Mouse (Mus musculus) liver, embryonic 11.5 days (tissue): Measurements from ENCODE around the gene Gm17655. TPM values are rescaled to one million over a fixed set of nuclear protein-coding genes. Genes with fewer than 3 reads are reported as not detected.
A peak's percentile ranks its signal among the peaks of the same experiment; 100 is the strongest.
"Not testable (repeated sequence)": the region's sequence is repeated elsewhere in the genome, so short reads cannot be mapped to it uniquely, and the experiment has no call there.

Source experiments
- ATAC-seq: fragments of 200-750 bp; cut with Nextera tagmentation; replicated peaks from 2 replicates; pipeline ENCODE4 v1.8.0; 2017; ENCODE audit warnings: moderate number of reproducible peaks, mild to moderate bottlenecking, moderate TSS enrichment, moderate library complexity; ENCODE audit not compliant: low FRiP score
- DNase-seq: peaks from one replicate; pipeline ENCODE4 v3.0.0-alpha.2; 2017; ENCODE audit warnings: low spot score
- H3K27ac ChIP-seq: fragments of 300-500 bp; sonication (generic); 2 replicates; pipeline ENCODE4 v1.5.1; 2014; ENCODE audit warnings: mild to moderate bottlenecking, low read depth, low read length, control low read depth
- H3K27me3 ChIP-seq: fragments of 300-500 bp; sonication (generic); replicated peaks from 2 replicates; pipeline ENCODE4 v1.6.1; 2014; ENCODE audit warnings: low read length, mixed read lengths; ENCODE audit not compliant: control insufficient read depth, insufficient read depth
- H3K36me3 ChIP-seq: fragments of 300-500 bp; sonication (generic); 2 replicates; pipeline ENCODE4 v1.6.1; 2014; ENCODE audit warnings: mild to moderate bottlenecking, low read length, moderate library complexity, mixed read lengths; ENCODE audit not compliant: control insufficient read depth, insufficient read depth
- H3K4me1 ChIP-seq: fragments of 300-500 bp; sonication (generic); replicated peaks from 2 replicates; pipeline ENCODE4 v1.6.1; 2014; ENCODE audit warnings: low read length, mixed read lengths; ENCODE audit not compliant: control insufficient read depth, insufficient read depth
- H3K4me2 ChIP-seq: fragments of 300-500 bp; sonication (generic); 2 replicates; pipeline ENCODE4 v1.6.1; 2014; ENCODE audit warnings: mild to moderate bottlenecking, control low read depth, moderate library complexity
- H3K4me3 ChIP-seq: fragments of 300-500 bp; sonication (generic); 2 replicates; pipeline ENCODE4 v1.5.1; 2014; ENCODE audit warnings: low read depth, low read length, control low read depth
- H3K9ac ChIP-seq: fragments of 300-500 bp; sonication (generic); 2 replicates; pipeline ENCODE4 v1.6.1; 2014; ENCODE audit warnings: low read depth, low read length, control low read depth
- H3K9me3 ChIP-seq: fragments of 300-500 bp; sonication (generic); 2 replicates; pipeline ENCODE4 v1.6.1; 2016; ENCODE audit warnings: low read length, inconsistent platforms, mixed read lengths; ENCODE audit not compliant: control insufficient read depth
- WGBS: fragments of 180-500 bp; shearing (Covaris S2); extraction: QIAGEN DNeasy Blood & Tissue Kit; methylation state at CpG from one replicate; pipeline ENCODE4 v1.1.7; 2014; 5-methylcytosine and 5-hydroxymethylcytosine counted together
- polyA plus RNA-seq: library from polyadenylated mRNA; unstranded; fragments of >200 nt; fragmentation: Nextera tagmentation; extraction: Ambion mirVana; gene quantifications from 2 replicates; pipeline ENCODE4 v1.2.1, GENCODE M21; 2014

Gene Gm17655
- polyA plus RNA-seq, 1 experiment from 2014 or later: 2.7 TPM

- peak overlapping the region; percentile 53 for H3K27ac ChIP-seq
These were observed 22.5 kb upstream of the Gm17655 start for GRCm38 (mm10) chr5:110094847-110095213.

DNA sequence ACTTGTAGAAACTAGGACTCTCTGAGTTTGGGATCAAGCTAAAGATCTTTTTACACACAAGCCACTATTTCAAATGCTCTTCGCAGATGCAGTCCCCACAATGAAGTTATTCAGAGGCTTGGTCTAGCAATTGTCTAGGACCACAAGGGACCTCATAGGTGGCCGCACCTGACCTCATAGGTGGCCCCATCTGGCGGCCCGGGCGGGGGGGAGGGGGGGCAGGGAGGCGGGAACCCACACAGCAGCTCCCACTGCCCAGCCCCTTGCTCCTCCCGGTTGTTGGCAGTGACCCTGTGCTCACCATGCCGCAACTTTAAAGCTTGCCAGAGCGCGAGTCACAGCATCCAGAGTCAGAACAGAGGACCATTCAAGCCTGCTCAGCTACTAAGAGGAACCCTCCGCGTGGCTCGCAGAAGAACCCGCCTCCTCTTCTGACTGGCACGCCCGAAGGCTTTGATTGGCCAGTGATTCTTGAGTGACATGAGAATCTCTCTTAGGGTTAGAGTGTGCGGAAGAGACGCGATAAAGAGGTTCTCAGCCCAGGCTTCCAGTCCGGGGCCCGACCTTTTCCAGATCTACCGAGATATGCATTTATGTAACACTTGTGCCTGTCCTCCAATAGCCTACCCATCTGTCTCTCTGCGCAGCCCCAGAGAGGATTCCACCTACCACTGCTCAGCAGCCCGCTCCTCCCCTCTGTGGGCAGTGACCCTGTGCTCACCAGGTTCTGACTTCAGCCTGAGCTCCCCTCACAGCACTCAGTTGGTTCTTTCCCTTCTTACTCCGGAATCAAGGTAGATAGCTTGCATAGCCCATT lies 21.9 kb upstream of the Gm17655 start, which contains the start of gene Gm35315:
Gene Gm35315 (minus strand): TSS at position 391 of the 817 bp plus-strand sequence.
- Histone ChIP-seq H3K9me3 (no peaks in the 10 kb centered on the region), H3K27me3 (no peaks in the 10 kb centered on the region), H3K9ac (peak within 1 kb of the TSS; percentile 65), H3K4me3 (peak within 1 kb of the TSS; percentile 52), H3K4me1 (no peaks in the 10 kb centered on the region; the same call in 1 of the 2 replicates), H3K4me2 (peak within 1 kb of the TSS; percentile 66), H3K27ac (peak within 1 kb of the TSS; percentile 66), H3K36me3 (no peaks in the 10 kb centered on the region)
- WGBS: 1% methylated on average over 25 of the region's 25 CpGs
- DNase-seq (peak; percentile 82), ATAC-seq (peak; percentile 97)

More at GRCm38 (mm10) chr5:110094847-110095213, 22.5 kb upstream of the Gm17655 start:
- DNase-seq (no peak), ATAC-seq (peak; percentile 43)
- Histone ChIP-seq H3K27me3 (no peaks in the 10 kb centered on the region), H3K4me2 (peak overlapping the region; percentile 66), H3K4me1 (no peaks in the 10 kb centered on the region; the same call in 1 of the 2 replicates), H3K9ac (peak overlapping the region; percentile 65), H3K36me3 (no peaks in the 10 kb centered on the region), H3K4me3 (peak overlapping the region; percentile 52), H3K9me3 (no peaks in the 10 kb centered on the region)
- WGBS: 6% methylated on average over 4 of the region's 4 CpGs

DNA sequence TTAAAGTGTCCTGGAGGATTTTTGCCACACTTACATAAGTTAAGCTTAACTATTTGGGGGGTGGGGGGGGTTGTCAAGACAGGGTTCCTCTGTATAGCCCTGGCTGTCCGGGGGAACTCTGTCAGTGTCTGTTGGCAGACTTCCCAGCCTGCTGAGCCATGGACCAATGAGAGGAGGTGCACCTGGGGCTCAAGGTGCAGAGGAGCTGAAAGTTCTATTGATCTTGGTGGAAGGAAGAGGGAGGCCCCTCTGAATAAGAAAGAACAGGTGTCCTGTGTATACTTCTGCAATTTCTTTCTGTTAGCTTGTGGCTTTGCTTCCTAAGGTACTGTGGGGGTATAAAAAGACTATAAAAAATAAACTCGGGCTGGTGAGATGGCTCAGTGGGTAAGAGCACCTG lies 19.2 kb upstream of the Gm17655 start:
- Histone ChIP-seq H3K4me1 (no peaks in the 10 kb centered on the region; the same call in 1 of the 2 replicates), H3K9ac (no peak overlapping the region), H3K4me2 (no peak overlapping the region), H3K27ac (no peak overlapping the region), H3K4me3 (no peak overlapping the region), H3K27me3 (no peaks in the 10 kb centered on the region), H3K9me3 (no peaks in the 10 kb centered on the region), H3K36me3 (no peaks in the 10 kb centered on the region)
- no peak for ATAC-seq
- no peak for DNase-seq
- WGBS: 75% methylated on average over 2 of the region's 2 CpGs

GRCm38 (mm10) chr5:110086161-110086866 lies 14.0 kb upstream of the Gm17655 start:
- Histone ChIP-seq H3K9ac (no peak overlapping the region), H3K27me3 (no peaks in the 10 kb centered on the region), H3K4me2 (peak overlapping the region; percentile 45), H3K9me3 (no peaks in the 10 kb centered on the region; the same call in 1 of the 2 replicates), H3K36me3 (no peaks in the 10 kb centered on the region), H3K4me1 (no peaks in the 10 kb centered on the region), H3K27ac (no peak overlapping the region), H3K4me3 (no peak overlapping the region)
- ATAC-seq (peak; percentile 88), DNase-seq (no peak)
- 34% methylated on average over 14 of the region's 14 CpGs for WGBS

- Histone ChIP-seq H3K9ac (no peak overlapping the region), H3K4me1 (no peaks in the 10 kb centered on the region), H3K27me3 (no peaks in the 10 kb centered on the region), H3K36me3 (no peaks in the 10 kb centered on the region), H3K4me2 (no peak overlapping the region), H3K4me3 (no peak overlapping the region), H3K27ac (no peak overlapping the region), H3K9me3 (peaks cover 9% of the 10 kb centered on the region)
- ATAC-seq (no peak), DNase-seq (no peak)
- whole genome bisulfite sequencing: 76% methylated on average over 4 of the region's 4 CpGs
These were observed 10.6 kb upstream of the Gm17655 start for GRCm38 (mm10) chr5:110082961-110083360.

- H3K4me3 ChIP-seq: peak overlapping the region; percentile 78
- no peaks in the 10 kb centered on the region for H3K4me1 ChIP-seq
- WGBS: 1% methylated on average over 19 of the region's 19 CpGs
- no peaks in the 10 kb centered on the region for H3K27me3 ChIP-seq
- H3K36me3 ChIP-seq: no peaks in the 10 kb centered on the region
- H3K9ac ChIP-seq: peak overlapping the region; percentile 76
- H3K9me3 ChIP-seq: no peaks in the 10 kb centered on the region
- no peak overlapping the region; the same call in 1 of the 2 replicates for H3K27ac ChIP-seq
- DNase-seq (peak; percentile 81), ATAC-seq (peak; percentile 100)
- H3K4me2 ChIP-seq: peak overlapping the region; percentile 61
These were observed 14.5 kb downstream of the Gm17655 start for GRCm38 (mm10) chr5:110057637-110058408.

GRCm38 (mm10) chr5:110023694-110024427 lies 48.5 kb downstream of the Gm17655 start:
- peak; percentile 34 for DNase-seq
- H3K27ac ChIP-seq, H3K36me3 ChIP-seq, H3K4me1 ChIP-seq, H3K4me3 ChIP-seq, H3K9me3 ChIP-seq, H3K27me3 ChIP-seq, H3K9ac ChIP-seq: not testable (repeated sequence)
- WGBS: 40% methylated on average over 8 of the region's 8 CpGs
- H3K4me2 ChIP-seq: peak overlapping the region; percentile 6; the same call in 1 of the 2 replicates
- ATAC-seq: peak; percentile 76

DNA sequence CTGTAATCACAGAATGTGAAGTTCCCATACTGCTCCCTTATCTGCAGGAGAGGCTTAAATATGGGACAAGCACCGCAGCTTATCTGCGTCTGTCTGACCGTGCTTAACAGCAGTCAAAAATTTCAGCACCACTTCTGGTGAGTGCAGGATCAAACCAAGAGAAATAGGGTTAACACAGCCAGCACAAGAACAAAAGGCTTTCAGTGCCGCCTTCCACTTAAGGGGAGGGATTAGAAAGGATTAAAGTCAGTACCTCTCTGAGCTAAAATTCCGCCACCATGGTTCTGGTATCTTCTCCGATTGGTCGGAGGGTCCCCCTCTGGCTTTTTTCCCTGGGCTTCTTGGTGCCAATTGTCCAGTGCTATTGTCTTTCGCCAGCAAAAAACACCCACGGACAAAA lies 49.0 kb downstream of the Gm17655 start:
- Histone ChIP-seq H3K36me3 (no peaks in the 10 kb centered on the region), H3K27me3 (no peaks in the 10 kb centered on the region), H3K4me2 (peak overlapping the region; percentile 6; the same call in 1 of the 2 replicates), H3K9me3 (no peaks in the 10 kb centered on the region), H3K4me1 (no peaks in the 10 kb centered on the region), H3K9ac (no peak overlapping the region), H3K4me3 (no peak overlapping the region), H3K27ac (no peak overlapping the region)
- 45% methylated on average over 9 of the region's 9 CpGs for WGBS
- ATAC-seq: peak; percentile 68
- DNase-seq: no peak
